Mouse (Mus musculus) thymus, adult 18-20 months (tissue): ENCODE results near the gene Mospd2.

Source experiments
- DNase-seq, 2 experiments: peaks; one replicate each; pipeline ENCODE4 v3.0.0; 2022; ENCODE audit warnings: mixed read lengths in 2 of 2

The Mospd2 gene

GRCm38 (mm10) chrX:164980193-164980775 lies at the start of gene Mospd2, which contains the start of gene Fancb:
TSS of gene Mospd2 (minus strand) at chrX:164980375.
TSS of gene Fancb (plus strand) at chrX:164980592.
- peak; percentile 76 to 87 for DNase-seq

- no peak for DNase-seq
Observed at GRCm38 (mm10) chrX:165004779-165005324, 24.7 kb upstream of the Mospd2 start, which contains the start of gene Gm17604. TSS of gene Gm17604 (minus strand) at chrX:165004829.

GRCm38 (mm10) chrX:165003141-165003540 lies 23.0 kb upstream of the Mospd2 start:
- DNase-seq, result no peak

GRCm38 (mm10) chrX:164978866-164979265 lies 1.3 kb downstream of the Mospd2 start:
- no peak for DNase-seq

GRCm38 (mm10) chrX:164971206-164971605 lies 9.0 kb downstream of the Mospd2 start:
- DNase-seq, result no peak

- DNase-seq, result no peak
Observed at GRCm38 (mm10) chrX:164965750-164966448, 14.3 kb downstream of the Mospd2 start.

GRCm38 (mm10) chrX:164952601-164953375 lies 27.4 kb downstream of the Mospd2 start:
- DNase-seq, result no peak

- no peak for DNase-seq
Observed at GRCm38 (mm10) chrX:164951858-164952576, 28.2 kb downstream of the Mospd2 start.

GRCm38 (mm10) chrX:164941540-164941939 lies 38.6 kb downstream of the Mospd2 start:
- DNase-seq, result no peak

- DNase-seq, result no peak
Observed at GRCm38 (mm10) chrX:164912993-164913392, 67.2 kb downstream of the Mospd2 start.

GRCm38 (mm10) chrX:164912186-164912585 lies 68.0 kb downstream of the Mospd2 start:
- DNase-seq, result no peak

GRCm38 (mm10) chrX:164901847-164902246 lies 78.3 kb downstream of the Mospd2 start:
- DNase-seq, result no peak

- no peak for DNase-seq
Observed at GRCm38 (mm10) chrX:164899805-164900204, 80.4 kb downstream of the Mospd2 start.

GRCm38 (mm10) chrX:164886260-164886659 lies 93.9 kb downstream of the Mospd2 start:
- no peak for DNase-seq
